Mouse (Mus musculus): ENCODE results near the gene Garem2. TPM values are rescaled to one million over a fixed set of nuclear protein-coding genes. Genes with fewer than 3 reads are reported as not detected.

Garem2 gene
- total RNA-seq, 2 experiments from 2014 or later = 0.17 to 0.19 TPM

- intact Hi-C loops (cut with DNase I) = loop anchor here (5.0 kb wide), 1 partner anchor 283 kb away; no protein-coding TSS in a partner anchor
- no peak for DNase-seq
Measured at GRCm38 (mm10) chr5:30110371-30111060, 5.6 kb downstream of the Garem2 start.

GRCm38 (mm10) chr5:30111126-30111525, 6.2 kb downstream of the Garem2 start:
- peak; percentile 50 to 60 for DNase-seq
- intact Hi-C loops (cut with DNase I) = loop anchor here (5.0 kb wide), 1 partner anchor 284 kb away; no protein-coding TSS in a partner anchor

- no peak for DNase-seq
- intact Hi-C loops (cut with DNase I) = loop anchor here (5.0 kb wide), 1 partner anchor 284 kb away; no protein-coding TSS in a partner anchor
Measured at GRCm38 (mm10) chr5:30111771-30112170, 6.8 kb downstream of the Garem2 start.

GRCm38 (mm10) chr5:30112533-30113068, 7.6 kb downstream of the Garem2 start:
- intact Hi-C loops (cut with DNase I) = loop anchor here (5.0 kb wide), 1 partner anchor 285 kb away; no protein-coding TSS in a partner anchor
- DNase-seq = no peak

- DNase-seq = peak; percentile 85
- intact Hi-C loops (cut with DNase I) = loop anchor here (5.0 kb wide), 1 partner anchor 287 kb away; no protein-coding TSS in a partner anchor
Measured at GRCm38 (mm10) chr5:30113881-30114760, 9.2 kb downstream of the Garem2 start.

GRCm38 (mm10) chr5:30114761-30115140, 9.8 kb downstream of the Garem2 start:
- no peak for DNase-seq
- intact Hi-C loops (cut with DNase I) = loop anchor here (5.0 kb wide), 1 partner anchor 287 kb away; no protein-coding TSS in a partner anchor

- intact Hi-C loops (cut with DNase I) = no loop called here
- DNase-seq = no peak
Measured at GRCm38 (mm10) chr5:30115718-30116117, 10.8 kb downstream of the Garem2 start.

GRCm38 (mm10) chr5:30118018-30118417, 13.1 kb downstream of the Garem2 start:
- DNase-seq = no peak
- intact Hi-C loops (cut with DNase I) = no loop called here

GRCm38 (mm10) chr5:30119163-30119562, 14.2 kb downstream of the Garem2 start:
- intact Hi-C loops (cut with DNase I) = no loop called here
- no peak for DNase-seq

- intact Hi-C loops (cut with DNase I) = no loop called here
- no peak for DNase-seq
Measured at GRCm38 (mm10) chr5:30120106-30120505, 15.1 kb downstream of the Garem2 start.

- no peak for DNase-seq
- intact Hi-C loops (cut with DNase I) = no loop called here
Measured at GRCm38 (mm10) chr5:30122481-30122880, 17.5 kb downstream of the Garem2 start.

- peak in 1 of 2 experiments; percentile 53 for DNase-seq
- intact Hi-C loops (cut with DNase I) = loop anchor here (5.0 kb wide), 1 partner anchor 67 kb away; no protein-coding TSS in a partner anchor
Measured at GRCm38 (mm10) chr5:30125587-30125986, 20.6 kb downstream of the Garem2 start.

GRCm38 (mm10) chr5:30126756-30127155, 21.8 kb downstream of the Garem2 start:
- DNase-seq = no peak
- intact Hi-C loops (cut with DNase I) = loop anchor here (5.0 kb wide), 1 partner anchor 66 kb away; no protein-coding TSS in a partner anchor

GRCm38 (mm10) chr5:30127921-30128597, 23.1 kb downstream of the Garem2 start:
- no peak for DNase-seq
- intact Hi-C loops (cut with DNase I) = loop anchor here (5.0 kb wide), 1 partner anchor 64 kb away; no protein-coding TSS in a partner anchor

GRCm38 (mm10) chr5:30128680-30129079, 23.7 kb downstream of the Garem2 start:
- DNase-seq = no peak
- intact Hi-C loops (cut with DNase I) = loop anchor here (5.0 kb wide), 1 partner anchor 64 kb away; no protein-coding TSS in a partner anchor

GRCm38 (mm10) chr5:30131246-30131645, 26.3 kb downstream of the Garem2 start:
- intact Hi-C loops (cut with DNase I) = no loop called here
- DNase-seq = no peak

- intact Hi-C loops (cut with DNase I) = no loop called here
- no peak for DNase-seq
Measured at GRCm38 (mm10) chr5:30132173-30132572, 27.2 kb downstream of the Garem2 start.

- intact Hi-C loops (cut with DNase I) = no loop called here
- DNase-seq = no peak
Measured at GRCm38 (mm10) chr5:30135711-30136231, 30.8 kb downstream of the Garem2 start.

GRCm38 (mm10) chr5:30137271-30137670, 32.3 kb downstream of the Garem2 start:
- DNase-seq = no peak
- intact Hi-C loops (cut with DNase I) = no loop called here

GRCm38 (mm10) chr5:30138193-30138592, 33.2 kb downstream of the Garem2 start:
- intact Hi-C loops (cut with DNase I) = no loop called here
- no peak for DNase-seq

Measured in heart, postnatal 14 days (tissue).